Mouse (Mus musculus): ENCODE data around the gene Smtnl2.

DNA sequence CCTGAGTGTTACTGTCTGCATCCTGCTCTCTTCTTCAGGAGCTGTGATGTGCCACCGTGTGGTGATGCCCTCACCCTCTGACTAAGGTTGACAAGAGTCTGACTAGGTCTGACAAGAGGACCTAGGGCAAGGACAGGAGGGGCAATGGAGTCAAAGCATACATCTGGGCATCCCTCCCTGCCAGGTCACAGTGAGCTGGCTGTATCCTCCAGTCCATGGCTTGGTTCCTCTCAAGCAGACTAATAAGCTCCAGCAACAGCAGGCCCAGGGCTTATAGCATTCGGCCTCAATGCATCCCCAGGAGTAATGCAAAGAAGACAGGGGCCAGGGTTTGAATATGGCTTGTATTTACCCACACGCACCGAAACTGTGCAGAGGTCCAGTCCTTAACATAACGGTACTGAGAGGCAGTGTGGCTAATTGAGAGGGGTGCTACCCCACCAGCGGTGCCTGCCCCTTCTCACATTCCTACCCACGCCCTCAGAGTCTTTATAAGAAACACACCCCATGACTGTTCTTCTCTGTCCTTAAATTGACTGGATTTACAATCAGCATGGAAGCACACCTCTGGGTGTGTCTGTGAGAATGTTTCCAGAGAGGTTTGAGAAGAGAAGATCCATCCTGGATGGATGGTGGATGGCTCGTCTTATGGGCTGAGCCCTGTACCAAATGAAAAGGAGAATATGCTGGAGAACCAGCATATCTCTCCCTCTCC, 13.5 kb downstream of the Smtnl2 start:
- TF ChIP-seq POLR2A (IDR thresholded peaks at IDR 0.05; ENCODE audit: insufficient read depth, low read length) (no peak), CTCF (IDR thresholded peaks at IDR 0.05; ENCODE audit: low read depth, low read length) (no peak), EP300 (IDR thresholded peaks at IDR 0.05; ENCODE audit: insufficient read depth, low read depth, low read length) (no peak)

All from ES-Bruce4 (cell line).